Mouse (Mus musculus): ENCODE data around the gene Sfrp5. TPM values are rescaled to one million over a fixed set of nuclear protein-coding genes. Genes with fewer than 3 reads are reported as not detected.

Sfrp5 gene
- total RNA-seq, 1 experiment from 2014 or later, result not detected

DNA sequence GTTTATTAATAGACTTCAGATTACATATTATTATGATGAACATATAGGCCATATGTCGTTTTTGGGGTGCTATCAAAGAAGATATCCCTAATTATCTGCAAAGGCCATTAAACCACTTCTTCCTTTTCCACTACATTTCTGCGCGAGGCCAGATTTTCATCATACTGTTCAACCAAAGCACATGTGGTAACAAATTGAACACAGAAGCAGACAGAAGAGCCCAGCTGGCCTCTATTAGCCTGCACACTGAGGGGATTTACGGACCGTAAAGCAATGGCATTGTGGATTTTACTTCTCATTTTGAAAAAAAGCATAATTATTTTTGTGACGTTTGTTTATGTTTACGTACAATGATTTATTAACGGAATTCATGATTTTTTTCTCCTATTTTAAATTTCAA, 3.1 kb upstream of the Sfrp5 start:
- ATAC-seq (replicated peaks; ENCODE audit: insufficient number of reproducible peaks, low FRiP score, low TSS enrichment, poor library complexity, severe bottlenecking), result no peak

DNA sequence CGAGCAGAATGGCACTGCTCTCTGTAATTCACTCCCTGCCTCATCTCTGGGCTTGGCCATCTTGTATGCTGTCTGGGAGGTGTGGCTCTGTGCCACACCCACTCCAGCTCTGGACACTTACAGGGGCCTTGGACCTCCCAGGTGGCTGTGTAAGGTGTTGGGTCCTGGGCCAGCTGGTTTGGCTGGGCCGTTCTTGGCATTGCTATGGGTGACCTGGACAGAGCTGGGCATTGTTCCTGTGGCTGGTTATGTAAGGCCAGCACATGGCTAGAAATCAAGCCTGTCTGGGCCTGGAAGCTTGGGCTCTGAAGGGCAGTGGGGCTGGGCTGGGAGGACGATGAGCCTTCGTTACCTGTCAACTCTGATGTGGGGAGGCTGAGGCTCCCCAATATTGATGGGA, 2.3 kb upstream of the Sfrp5 start:
- ATAC-seq (replicated peaks; ENCODE audit: insufficient number of reproducible peaks, low FRiP score, low TSS enrichment, poor library complexity, severe bottlenecking), result no peak

DNA sequence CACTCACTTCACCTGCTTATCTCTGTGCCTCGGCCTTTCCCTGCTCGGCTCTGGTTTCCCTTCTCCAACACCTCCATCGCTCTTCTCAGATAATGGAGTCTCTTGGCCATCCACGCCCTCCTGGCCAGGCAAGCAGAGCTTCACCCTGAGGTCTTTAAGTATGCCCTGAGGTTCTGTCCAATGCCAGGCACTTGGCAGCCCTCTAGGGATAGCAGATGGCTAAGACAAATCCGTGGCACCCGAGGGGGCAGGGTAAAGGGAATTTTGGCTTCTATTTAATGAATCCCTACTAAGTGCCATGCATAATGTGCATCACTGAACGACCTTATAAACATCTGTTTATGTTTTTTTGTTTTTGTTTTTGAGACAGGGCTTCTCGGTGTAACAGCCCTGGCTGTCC, 415 bp upstream of the Sfrp5 start:
- no peak for ATAC-seq (replicated peaks; ENCODE audit: insufficient number of reproducible peaks, low FRiP score, low TSS enrichment, poor library complexity, severe bottlenecking)

DNA sequence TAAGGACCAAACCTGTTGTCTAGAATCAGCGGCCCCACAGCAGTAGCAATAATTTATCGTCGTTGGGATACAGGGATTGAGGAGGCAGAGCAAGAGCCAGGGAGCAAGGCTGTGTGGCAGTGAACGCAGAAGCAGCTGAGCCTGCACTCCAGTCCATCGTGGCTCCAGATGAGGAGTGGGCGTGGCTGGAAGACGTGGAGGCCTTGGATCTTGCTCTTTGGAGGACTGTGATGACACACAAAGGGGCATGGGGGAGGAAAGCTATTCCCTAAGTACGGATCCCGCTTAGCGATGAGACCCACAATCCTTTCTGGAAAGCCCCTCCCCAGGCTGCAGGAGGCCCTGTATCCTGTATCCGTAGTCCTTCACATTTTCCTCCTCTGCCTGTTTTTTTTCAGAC, 4.0 kb downstream of the Sfrp5 start:
- ATAC-seq (replicated peaks; ENCODE audit: insufficient number of reproducible peaks, low FRiP score, low TSS enrichment, poor library complexity, severe bottlenecking), result no peak

DNA sequence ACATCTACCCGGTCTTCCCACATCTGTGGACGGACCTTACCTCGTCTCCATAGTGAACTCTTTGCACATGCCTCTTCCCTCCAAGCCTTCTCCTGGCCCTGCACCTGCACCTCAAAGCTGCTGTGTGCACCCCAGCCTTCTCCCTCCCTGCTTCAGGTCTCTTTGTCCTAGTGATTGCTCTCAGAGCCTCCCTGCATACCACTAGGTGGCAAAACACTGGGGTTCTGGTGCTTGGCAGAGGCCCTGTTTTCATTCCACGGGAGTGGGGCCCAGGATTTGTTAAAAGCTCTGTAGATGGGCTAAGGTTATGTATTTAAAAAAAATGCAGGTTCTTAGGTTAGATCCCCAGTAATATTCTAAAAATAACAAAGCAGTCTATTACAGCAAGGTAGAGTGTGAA, 5.0 kb downstream of the Sfrp5 start:
- ATAC-seq (replicated peaks; ENCODE audit: insufficient number of reproducible peaks, low FRiP score, low TSS enrichment, poor library complexity, severe bottlenecking), result no peak

DNA sequence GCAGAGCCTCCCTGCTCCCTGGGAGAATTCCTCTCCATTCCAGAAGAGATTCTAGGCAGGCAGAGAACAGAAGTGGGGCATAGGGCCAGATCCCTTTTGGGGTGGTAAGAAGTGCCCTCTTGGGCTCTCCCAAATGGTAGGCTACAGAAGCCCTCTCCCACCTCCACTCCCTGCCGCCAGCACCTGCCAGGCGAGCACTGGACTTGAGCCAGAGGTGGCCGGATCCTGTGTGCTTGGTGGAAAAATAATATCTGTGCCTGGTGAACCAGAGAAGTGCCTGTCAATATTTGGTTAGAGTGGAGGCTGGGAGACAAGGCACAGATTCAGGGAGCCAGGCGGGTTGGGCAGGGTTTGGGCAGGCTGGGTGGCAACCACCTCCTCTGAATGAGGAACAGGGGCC, 5.7 kb downstream of the Sfrp5 start:
- ATAC-seq (replicated peaks; ENCODE audit: insufficient number of reproducible peaks, low FRiP score, low TSS enrichment, poor library complexity, severe bottlenecking), result no peak

DNA sequence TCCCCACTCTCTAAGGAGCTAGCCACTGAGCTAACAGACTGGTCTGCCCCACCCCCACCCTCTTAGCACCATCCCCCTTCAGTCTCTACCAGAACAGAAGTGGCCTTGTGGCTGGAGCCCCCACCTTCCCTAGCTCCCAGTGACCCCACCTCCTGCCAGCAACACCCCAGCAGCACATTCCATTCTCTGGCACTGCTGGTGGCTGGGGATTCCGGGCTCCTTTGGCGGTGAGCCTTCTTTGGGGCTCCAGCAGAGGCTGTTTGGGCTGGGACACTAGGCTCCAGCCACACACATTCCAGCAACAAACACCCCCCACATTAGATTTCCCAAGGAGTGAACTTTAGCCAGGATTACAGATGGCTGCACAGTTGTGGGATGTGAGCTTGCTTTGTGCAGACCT, 8.7 kb downstream of the Sfrp5 start:
- no peak for ATAC-seq (replicated peaks; ENCODE audit: insufficient number of reproducible peaks, low FRiP score, low TSS enrichment, poor library complexity, severe bottlenecking)

DNA sequence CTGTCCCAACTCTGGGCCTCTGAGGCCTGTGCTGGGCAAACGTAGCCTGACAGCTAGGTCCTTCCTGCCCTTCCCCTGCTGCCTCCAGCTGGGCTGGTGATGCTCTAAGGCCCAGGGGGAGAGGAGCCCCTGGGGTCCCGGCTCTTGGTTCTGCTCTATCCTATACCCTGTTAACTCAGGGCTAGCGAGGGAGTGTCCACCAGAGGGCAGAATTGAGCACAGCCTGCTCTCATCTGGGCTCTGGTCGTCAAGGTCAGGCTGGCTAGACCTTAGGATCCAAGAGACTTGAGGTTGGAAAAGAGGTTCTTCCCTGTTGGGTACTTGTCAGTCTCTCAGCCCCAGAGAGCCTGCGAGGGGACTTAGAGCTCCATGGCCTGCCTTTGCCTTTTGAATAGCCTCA, 11.6 kb downstream of the Sfrp5 start:
- ATAC-seq (replicated peaks; ENCODE audit: insufficient number of reproducible peaks, low FRiP score, low TSS enrichment, poor library complexity, severe bottlenecking), result no peak

DNA sequence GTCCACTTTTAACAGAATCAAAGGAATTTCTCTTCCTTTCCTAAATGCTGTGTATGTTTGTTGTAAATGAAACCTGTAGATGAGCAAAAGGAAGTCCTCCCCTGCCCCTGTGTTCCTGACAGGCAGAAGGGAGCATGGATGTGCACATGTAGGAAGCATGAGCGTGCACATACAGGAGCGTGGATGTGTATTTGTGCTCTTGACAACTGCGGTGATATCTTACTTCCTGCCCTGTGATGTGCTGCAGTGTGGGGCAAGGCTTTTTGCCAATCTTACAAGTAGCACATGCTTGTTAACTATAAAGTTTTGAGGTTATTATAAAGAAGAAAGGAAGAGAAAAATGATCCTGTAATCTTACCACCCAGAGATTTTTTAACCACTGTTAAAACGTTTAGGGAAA, 12.3 kb downstream of the Sfrp5 start:
- ATAC-seq (replicated peaks; ENCODE audit: insufficient number of reproducible peaks, low FRiP score, low TSS enrichment, poor library complexity, severe bottlenecking), result no peak

DNA sequence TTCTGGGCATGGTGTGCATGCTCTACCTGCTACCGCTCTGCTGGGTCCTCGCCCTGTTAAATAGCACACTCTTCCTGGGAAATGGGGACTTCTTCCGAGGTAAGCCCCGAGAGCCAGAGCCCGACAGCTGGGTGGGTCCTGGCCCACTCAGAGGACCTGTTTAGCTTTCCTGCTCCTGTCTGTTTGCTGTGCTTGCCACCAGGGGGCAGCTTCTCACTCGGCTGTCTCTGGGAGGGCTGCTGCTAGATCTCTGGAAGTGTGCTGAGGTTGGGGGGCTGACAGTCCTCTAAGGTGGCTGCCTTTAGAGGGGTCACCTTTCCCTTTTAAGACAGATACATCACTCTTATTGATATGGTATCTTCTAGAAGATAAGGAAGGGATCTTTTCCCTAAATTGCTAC, 19.4 kb downstream of the Sfrp5 start:
- ATAC-seq (replicated peaks; ENCODE audit: insufficient number of reproducible peaks, low FRiP score, low TSS enrichment, poor library complexity, severe bottlenecking), result no peak

DNA sequence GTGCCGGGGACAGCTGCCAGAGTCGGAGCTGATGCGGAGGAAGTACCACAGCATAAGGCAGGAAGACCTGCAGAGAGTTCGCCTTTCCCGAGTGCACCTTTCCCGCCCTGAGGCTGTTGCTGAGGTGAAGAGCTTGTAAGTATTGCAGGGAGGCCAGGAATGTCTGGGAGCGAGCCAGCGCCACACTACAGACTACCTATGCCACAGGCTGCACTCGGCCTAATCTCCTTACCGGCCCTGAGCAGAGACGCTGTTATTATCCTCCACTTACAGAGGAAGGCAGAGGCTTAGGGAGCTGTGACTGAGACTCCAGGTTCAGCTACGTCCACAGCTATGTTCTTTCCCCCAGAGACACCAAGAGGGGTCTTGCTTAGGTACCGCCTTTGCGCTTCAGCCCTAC, 22.7 kb downstream of the Sfrp5 start:
- no peak for ATAC-seq (replicated peaks; ENCODE audit: insufficient number of reproducible peaks, low FRiP score, low TSS enrichment, poor library complexity, severe bottlenecking)

DNA sequence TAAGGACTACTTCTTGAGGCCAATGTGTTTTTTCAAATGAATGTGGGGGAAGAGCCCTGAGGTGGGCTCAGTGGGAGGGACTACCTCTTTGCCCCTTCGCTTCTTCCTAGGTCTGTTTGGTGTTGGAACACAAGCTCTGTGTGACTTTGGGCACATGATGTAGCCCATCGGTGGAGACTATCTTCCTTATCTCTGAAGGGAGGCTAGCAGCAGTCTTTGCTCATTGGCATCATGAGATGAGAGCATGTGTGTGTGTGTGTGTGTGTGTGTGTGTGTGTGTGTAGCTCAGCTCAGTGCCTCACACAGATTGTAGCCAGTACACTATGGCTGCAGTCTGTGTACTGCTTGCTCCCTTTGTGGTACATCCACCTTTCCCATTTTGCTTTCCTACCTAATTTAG, 24.6 kb downstream of the Sfrp5 start:
- ATAC-seq (replicated peaks; ENCODE audit: insufficient number of reproducible peaks, low FRiP score, low TSS enrichment, poor library complexity, severe bottlenecking), result no peak

DNA sequence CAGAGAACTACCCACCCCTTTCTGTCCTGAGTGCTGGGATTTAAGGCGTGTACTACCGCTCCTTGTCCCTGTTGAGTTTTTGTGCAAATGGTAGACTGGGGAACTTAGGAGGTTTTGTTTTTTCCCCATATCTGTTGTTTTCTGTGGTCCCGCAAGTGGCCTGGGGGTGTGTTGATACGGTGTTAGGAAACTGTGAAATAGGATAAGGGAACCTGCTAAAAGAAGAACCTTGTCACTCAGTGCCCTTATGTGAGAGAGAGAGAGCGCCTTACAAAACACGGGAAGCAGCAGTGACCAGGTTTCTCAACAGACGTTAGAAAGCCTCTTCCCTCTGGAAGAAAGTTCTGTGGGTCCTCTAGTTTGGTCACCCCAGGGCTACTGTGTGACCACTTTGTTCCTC, 25.2 kb downstream of the Sfrp5 start:
- ATAC-seq (replicated peaks; ENCODE audit: insufficient number of reproducible peaks, low FRiP score, low TSS enrichment, poor library complexity, severe bottlenecking), result peak; percentile 55

DNA sequence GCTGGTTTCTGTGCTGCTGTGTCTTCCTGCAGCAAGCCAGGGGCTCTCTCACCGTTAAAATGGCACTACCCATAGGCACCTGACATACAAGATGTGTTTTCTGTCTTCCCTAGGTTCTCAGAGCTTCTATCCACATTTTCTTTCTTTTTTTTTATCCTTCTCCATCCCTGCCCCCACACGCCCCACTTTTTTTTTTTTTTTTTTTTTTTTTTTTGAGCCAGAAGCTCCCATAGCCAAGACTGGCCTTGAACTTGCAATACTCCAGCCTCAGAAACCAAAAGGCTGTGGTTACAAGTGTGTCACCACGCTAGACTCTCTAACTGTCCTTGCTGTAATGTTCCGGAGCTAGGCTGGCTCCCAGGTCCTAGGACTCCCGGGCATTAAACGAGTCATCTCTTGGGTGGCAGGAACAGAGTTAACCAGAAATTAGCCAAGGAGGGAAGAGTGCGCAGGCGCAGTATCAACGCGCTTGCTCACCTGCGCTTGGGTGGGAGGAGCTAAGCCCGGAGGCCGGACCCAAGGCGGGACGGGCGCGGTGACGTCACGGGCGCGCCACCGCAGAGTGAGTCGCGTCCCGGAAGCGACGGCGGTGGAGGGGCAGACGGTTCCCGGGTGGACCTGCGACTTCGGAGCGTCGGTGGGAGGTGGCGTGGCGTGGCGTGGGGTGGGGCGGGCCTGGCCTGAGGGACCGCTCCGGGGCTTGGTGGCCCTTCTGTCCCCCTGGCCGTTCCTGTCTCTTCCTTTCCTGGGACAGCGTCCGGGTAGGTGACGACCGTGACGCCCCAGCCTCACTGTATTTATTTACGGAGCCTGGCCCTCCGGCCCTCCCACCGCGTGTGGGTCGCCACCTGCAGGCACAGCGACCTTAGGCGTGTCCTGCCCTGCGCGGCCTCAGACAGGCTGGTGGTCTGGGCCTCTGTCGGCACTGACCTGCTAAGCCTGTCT, 31.8 kb downstream of the Sfrp5 start:
- ATAC-seq (replicated peaks; ENCODE audit: insufficient number of reproducible peaks, low FRiP score, low TSS enrichment, poor library complexity, severe bottlenecking), result peak; percentile 60

DNA sequence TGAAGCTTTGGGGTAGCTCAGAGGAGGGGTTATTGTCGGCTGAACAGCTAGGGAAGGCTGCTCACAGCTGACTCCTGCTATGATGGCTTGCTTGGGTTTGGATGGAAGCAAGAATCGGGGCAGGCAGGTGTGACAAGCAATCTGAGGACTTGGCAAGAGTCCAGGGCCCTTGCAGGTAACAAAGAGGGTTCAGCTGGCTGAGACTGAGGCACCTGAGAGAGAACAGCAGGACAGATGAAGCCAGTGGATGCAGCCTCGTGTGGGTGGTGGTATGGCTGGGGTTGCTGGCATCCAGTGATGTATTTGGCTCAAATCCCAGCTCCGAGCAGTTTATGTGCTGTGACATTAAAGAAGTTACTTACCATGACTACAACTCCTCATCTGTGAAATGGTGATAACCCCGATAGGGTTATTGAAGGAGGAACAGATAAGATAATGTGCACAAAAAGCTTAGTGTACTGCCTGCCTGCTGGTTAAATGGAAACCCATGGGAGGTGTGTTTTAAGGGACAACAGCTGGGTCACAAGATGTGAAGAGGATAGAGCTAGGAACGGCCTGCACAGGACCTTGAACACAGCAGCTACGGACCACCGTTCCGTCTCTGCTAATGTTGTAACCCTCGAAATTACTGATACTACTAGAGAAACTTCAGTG, 32.6 kb downstream of the Sfrp5 start:
- no peak for ATAC-seq (replicated peaks; ENCODE audit: insufficient number of reproducible peaks, low FRiP score, low TSS enrichment, poor library complexity, severe bottlenecking)

DNA sequence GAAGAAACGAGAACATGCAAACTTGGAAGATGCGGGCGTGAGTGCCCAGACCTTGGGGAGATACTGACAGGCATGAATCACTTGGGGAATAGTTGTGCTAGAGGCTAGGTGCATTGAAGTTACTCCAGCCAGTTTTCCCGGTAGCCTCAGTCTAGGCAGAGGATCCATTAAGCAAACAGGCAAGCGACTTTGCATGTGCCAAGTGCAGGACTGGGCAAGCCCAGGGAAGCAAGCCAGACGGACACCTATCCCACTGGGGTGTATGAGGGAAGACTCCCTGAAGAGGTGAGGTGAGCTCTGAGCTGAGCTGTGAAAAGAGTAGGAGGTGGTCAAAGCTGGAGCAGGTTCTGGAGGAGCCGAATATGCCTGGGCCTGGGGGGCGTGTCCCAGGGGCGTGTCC, 34.6 kb downstream of the Sfrp5 start:
- ATAC-seq (replicated peaks; ENCODE audit: insufficient number of reproducible peaks, low FRiP score, low TSS enrichment, poor library complexity, severe bottlenecking), result no peak

DNA sequence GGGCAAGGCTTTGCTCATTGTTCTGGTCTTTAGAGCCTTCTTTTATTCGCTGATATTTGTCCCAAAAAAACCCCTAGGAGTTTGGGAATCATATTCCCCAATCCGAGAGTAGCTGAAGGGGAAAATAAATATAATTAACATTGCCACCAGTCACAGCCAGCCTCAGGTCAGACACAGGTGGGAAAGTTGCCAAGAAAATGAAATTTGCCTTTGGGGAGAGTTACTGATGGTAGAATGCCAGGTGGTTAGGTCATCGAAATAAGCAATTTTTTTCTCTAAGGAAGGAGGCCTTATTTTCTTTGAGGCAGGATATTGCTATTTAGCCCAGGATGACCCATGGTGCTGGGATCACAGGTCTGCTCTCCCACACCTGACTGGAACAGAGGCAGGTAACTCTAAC, 35.3 kb downstream of the Sfrp5 start:
- no peak for ATAC-seq (replicated peaks; ENCODE audit: insufficient number of reproducible peaks, low FRiP score, low TSS enrichment, poor library complexity, severe bottlenecking)

DNA sequence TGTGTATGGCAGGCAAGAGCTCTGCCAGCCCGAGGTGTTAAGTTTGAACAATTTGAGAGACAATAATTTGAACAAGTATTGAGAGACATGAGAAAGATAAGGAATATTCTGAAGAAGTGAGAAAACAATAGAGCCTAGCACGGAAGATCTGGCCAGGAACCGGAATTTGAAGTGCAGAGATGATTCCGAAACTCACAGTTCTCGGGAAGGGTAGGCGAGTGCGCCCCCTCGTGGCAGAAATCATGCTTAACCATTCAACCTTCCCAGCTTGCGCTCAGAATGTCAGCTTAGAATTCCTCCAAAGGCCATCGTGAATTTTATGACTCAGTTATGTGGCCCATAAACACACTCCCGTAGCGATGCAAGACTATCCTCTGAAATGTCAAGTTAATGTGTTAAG, 35.9 kb downstream of the Sfrp5 start:
- ATAC-seq (replicated peaks; ENCODE audit: insufficient number of reproducible peaks, low FRiP score, low TSS enrichment, poor library complexity, severe bottlenecking), result 0 out of 2 replicates have a peak, but pooled peaks have one; percentile 52

DNA sequence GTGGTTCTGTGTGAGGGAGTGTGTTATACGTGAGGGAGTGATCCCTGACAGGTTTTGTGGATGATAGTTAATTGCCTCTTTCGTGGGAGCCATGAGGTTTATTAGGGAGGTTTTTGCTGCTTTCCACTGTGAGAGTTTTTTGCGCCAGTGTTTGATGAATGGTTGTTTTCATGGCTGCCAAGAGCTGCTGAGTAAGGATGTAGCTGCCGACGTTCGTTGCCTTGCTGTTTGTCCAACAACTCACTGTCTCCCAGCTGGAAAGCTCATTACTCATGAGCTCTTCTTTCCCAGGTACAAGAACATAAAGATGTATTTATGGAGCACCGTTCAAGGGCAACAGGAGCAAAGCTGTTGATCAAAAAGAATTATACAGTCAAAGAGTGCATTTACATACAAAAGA, 37.9 kb downstream of the Sfrp5 start:
- ATAC-seq (replicated peaks; ENCODE audit: insufficient number of reproducible peaks, low FRiP score, low TSS enrichment, poor library complexity, severe bottlenecking), result no peak

DNA sequence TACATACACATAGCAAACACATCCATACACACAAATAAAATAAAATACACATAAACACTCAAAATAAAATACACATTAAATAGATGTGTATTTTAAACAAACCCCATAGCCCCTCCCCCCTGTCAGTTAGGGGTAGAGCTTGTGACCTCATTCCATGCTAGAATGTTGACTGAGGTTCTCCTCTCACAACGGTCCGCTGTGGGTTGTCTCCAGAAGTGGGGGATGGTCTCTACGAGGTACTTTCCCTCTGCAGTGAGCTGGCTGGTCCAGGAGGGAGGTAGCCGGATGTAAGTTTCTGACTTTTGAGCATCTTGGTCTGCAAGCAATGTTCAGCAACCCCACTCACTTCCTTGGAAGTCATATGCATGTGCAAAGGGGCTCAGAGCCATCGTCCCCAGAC, 38.3 kb downstream of the Sfrp5 start, which contains the start of gene Zfyve27:
Gene Zfyve27, plus strand, starts transcription at position 188 of the 400 bp plus-strand sequence.
- no peak for ATAC-seq (replicated peaks; ENCODE audit: insufficient number of reproducible peaks, low FRiP score, low TSS enrichment, poor library complexity, severe bottlenecking)
